Mouse (Mus musculus) kidney, adult 2 months (tissue): ENCODE data around the gene Rab20. TPM values are rescaled to one million over a fixed set of nuclear protein-coding genes. Genes with fewer than 3 reads are reported as not detected.

Experiments
- DNase-seq: peaks from one replicate; pipeline ENCODE4 v3.0.0; 2021
- H3K27ac ChIP-seq: fragments of 200-500 bp; 2 replicates; pipeline ENCODE4 v1.5.1; 2012; ENCODE audit warnings: low read depth, low read length, control low read depth, inconsistent platforms; ENCODE audit not compliant: insufficient read depth
- H3K27me3 ChIP-seq: fragments of 200-500 bp; replicated peaks from 2 replicates; pipeline ENCODE4 v1.6.1; 2012; ENCODE audit warnings: mild to moderate bottlenecking, moderate library complexity, low read length, inconsistent platforms; ENCODE audit not compliant: control insufficient read depth, insufficient read depth
- H3K36me3 ChIP-seq: fragments of 200-500 bp; 2 replicates; pipeline ENCODE4 v1.6.1; 2012; ENCODE audit warnings: mild to moderate bottlenecking, moderate library complexity, low read length, inconsistent platforms; ENCODE audit not compliant: control insufficient read depth, insufficient read depth
- H3K4me1 ChIP-seq: fragments of 200-500 bp; 2 replicates; pipeline ENCODE4 v1.6.1; 2011; ENCODE audit warnings: low read length; ENCODE audit not compliant: control insufficient read depth, insufficient read depth
- H3K4me3 ChIP-seq: fragments of 200-500 bp; 2 replicates; pipeline ENCODE4 v1.5.1; 2011; ENCODE audit warnings: mild to moderate bottlenecking, low read depth, low read length, control low read depth; ENCODE audit not compliant: insufficient read depth
- CTCF ChIP-seq: fragments of 200-500 bp; conservative IDR thresholded peaks from 2 replicates; pipeline ENCODE4 v1.5.1; 2011; ENCODE audit warnings: low read depth, mild to moderate bottlenecking, control low read depth, low read length, moderate library complexity, mixed read lengths; ENCODE audit not compliant: insufficient read depth, insufficient read length
- POLR2A ChIP-seq: fragments of 200-500 bp; IDR thresholded peaks from one replicate; pipeline ENCODE4 v1.6.1; 2011; ENCODE audit warnings: low read depth, low read length, control low read depth
- WGBS: fragments of 180-500 bp; shearing (Covaris S2); methylation state at CpG from one replicate; pipeline ENCODE4 v1.1.7; 2018; 5-methylcytosine and 5-hydroxymethylcytosine counted together
- polyA plus RNA-seq: library from polyadenylated mRNA; depleted of rRNA; stranded (reverse); fragments of >200 nt; gene quantifications from 2 replicates; pipeline ENCODE4 v1.2.3, GENCODE M21; 2012

Gene Rab20
- polyA plus RNA-seq, 1 experiment: 76.5 TPM

GRCm38 (mm10) chr8:11512711-11513110 lies 34.2 kb upstream of the Rab20 start:
- no peak for DNase-seq
- TF ChIP-seq POLR2A (no peak), CTCF (no peak)
- H3K4me1 ChIP-seq: no peaks in the 10 kb centered on the region
- no peak overlapping the region for H3K27ac ChIP-seq
- no peaks in the 10 kb centered on the region for H3K27me3 ChIP-seq
- H3K36me3 ChIP-seq: peaks cover 1% of the 10 kb centered on the region
- 86% methylated on average over 9 of the region's 9 CpGs for WGBS
- H3K4me3 ChIP-seq: no peak overlapping the region

GRCm38 (mm10) chr8:11510971-11511370 lies 32.5 kb upstream of the Rab20 start:
- Histone ChIP-seq H3K27me3 (no peaks in the 10 kb centered on the region), H3K36me3 (peaks cover 4% of the 10 kb centered on the region), H3K4me1 (no peaks in the 10 kb centered on the region), H3K27ac (no peak overlapping the region), H3K4me3 (no peak overlapping the region)
- TF ChIP-seq CTCF (no peak), POLR2A (no peak)
- 93% methylated on average over 5 of the region's 5 CpGs for WGBS
- DNase-seq: no peak

GRCm38 (mm10) chr8:11508880-11509279 lies 30.4 kb upstream of the Rab20 start:
- no peak overlapping the region for H3K27ac ChIP-seq
- H3K4me1 ChIP-seq: no peaks in the 10 kb centered on the region
- DNase-seq: no peak
- WGBS: 82% methylated on average over 10 of the region's 10 CpGs
- TF ChIP-seq POLR2A (no peak), CTCF (no peak)
- no peak overlapping the region for H3K4me3 ChIP-seq
- H3K27me3 ChIP-seq: no peaks in the 10 kb centered on the region
- peaks cover 4% of the 10 kb centered on the region for H3K36me3 ChIP-seq

- Histone ChIP-seq H3K27me3 (no peaks in the 10 kb centered on the region), H3K4me1 (no peaks in the 10 kb centered on the region), H3K4me3 (no peak overlapping the region), H3K27ac (no peak overlapping the region), H3K36me3 (peaks cover 7% of the 10 kb centered on the region)
- DNase-seq: peak; percentile 53
- TF ChIP-seq CTCF (peak; percentile 67), POLR2A (no peak)
- WGBS: 70% methylated on average over 6 of the region's 6 CpGs
Measured at GRCm38 (mm10) chr8:11506802-11507201, 28.3 kb upstream of the Rab20 start.

- Histone ChIP-seq H3K27me3 (no peaks in the 10 kb centered on the region), H3K27ac (no peak overlapping the region), H3K4me3 (no peak overlapping the region), H3K36me3 (peaks cover 5% of the 10 kb centered on the region), H3K4me1 (no peaks in the 10 kb centered on the region; the same call in 1 of the 2 replicates)
- no peak for DNase-seq
- no peak for TF ChIP-seq CTCF
- no peak for TF ChIP-seq POLR2A
- WGBS: 83% methylated on average over 14 of the region's 14 CpGs
Measured at GRCm38 (mm10) chr8:11506074-11506473, 27.6 kb upstream of the Rab20 start.

GRCm38 (mm10) chr8:11503476-11504232 lies 25.1 kb upstream of the Rab20 start:
- Histone ChIP-seq H3K4me3 (no peak overlapping the region), H3K4me1 (peaks cover 6% of the 10 kb centered on the region), H3K27me3 (no peaks in the 10 kb centered on the region), H3K27ac (no peak overlapping the region), H3K36me3 (peaks cover 5% of the 10 kb centered on the region)
- no peak for DNase-seq
- WGBS: 74% methylated on average over 13 of the region's 13 CpGs
- no peak for TF ChIP-seq CTCF
- TF ChIP-seq POLR2A: no peak

GRCm38 (mm10) chr8:11498786-11499485 lies 20.4 kb upstream of the Rab20 start:
- TF ChIP-seq CTCF: no peak
- TF ChIP-seq POLR2A: no peak
- WGBS: 64% methylated on average over 4 of the region's 4 CpGs
- H3K4me3 ChIP-seq: 0 out of 2 replicates have a peak overlapping the region, but pooled peaks have one; percentile 19
- peaks cover 19% of the 10 kb centered on the region for H3K4me1 ChIP-seq
- no peaks in the 10 kb centered on the region for H3K27me3 ChIP-seq
- DNase-seq: no peak
- peaks cover 2% of the 10 kb centered on the region; the same call in 1 of the 2 replicates for H3K36me3 ChIP-seq
- no peak overlapping the region for H3K27ac ChIP-seq
